Mouse (Mus musculus): ENCODE data around the gene Srsf2. TPM values are rescaled to one million over a fixed set of nuclear protein-coding genes. Genes with fewer than 3 reads are reported as not detected.

The Srsf2 gene
- polyA plus RNA-seq, 1 experiment: 1,171 TPM

- DNase-seq: peak; percentile 53
- Histone ChIP-seq H3K36me3 (ENCODE audit: control insufficient read depth, insufficient read depth, low read length) (no peaks in the 10 kb centered on the region), H3K4me1 (replicated peaks; ENCODE audit: control insufficient read depth, insufficient read depth, low read length) (peaks cover 18% of the 10 kb centered on the region), H3K27ac (ENCODE audit: control insufficient read depth, insufficient read depth, low read length) (no peak overlapping the region), H3K4me3 (ENCODE audit: control insufficient read depth, insufficient read depth, low read length) (peak overlapping the region; percentile 46), H3K27me3 (ENCODE audit: control insufficient read depth, insufficient read depth, low read length) (no peaks in the 10 kb centered on the region)
- WGBS: 14% methylated on average over 31 of the region's 32 CpGs
- TF ChIP-seq POLR2A (IDR thresholded peaks at IDR 0.05; ENCODE audit: control insufficient read depth, extremely low read depth, insufficient read depth, low read length, poor library complexity) (no peak), CTCF (IDR thresholded peaks at IDR 0.05; ENCODE audit: borderline replicate concordance, control insufficient read depth, extremely low read depth, insufficient read depth, low read length, poor library complexity) (no peak)
Observed at GRCm38 (mm10) chr11:116810983-116811901, 41.7 kb downstream of the Srsf2 start.

GRCm38 (mm10) chr11:116810528-116810927 lies 42.4 kb downstream of the Srsf2 start:
- 83% methylated on average over 11 of the region's 11 CpGs for WGBS
- Histone ChIP-seq H3K27ac (ENCODE audit: control insufficient read depth, insufficient read depth, low read length) (no peak overlapping the region), H3K27me3 (ENCODE audit: control insufficient read depth, insufficient read depth, low read length) (no peaks in the 10 kb centered on the region), H3K4me1 (replicated peaks; ENCODE audit: control insufficient read depth, insufficient read depth, low read length) (peaks cover 18% of the 10 kb centered on the region), H3K4me3 (ENCODE audit: control insufficient read depth, insufficient read depth, low read length) (no peak overlapping the region), H3K36me3 (ENCODE audit: control insufficient read depth, insufficient read depth, low read length) (no peaks in the 10 kb centered on the region)
- TF ChIP-seq CTCF (IDR thresholded peaks at IDR 0.05; ENCODE audit: borderline replicate concordance, control insufficient read depth, extremely low read depth, insufficient read depth, low read length, poor library complexity) (no peak), POLR2A (IDR thresholded peaks at IDR 0.05; ENCODE audit: control insufficient read depth, extremely low read depth, insufficient read depth, low read length, poor library complexity) (no peak)
- no peak for DNase-seq

GRCm38 (mm10) chr11:116809520-116809919 lies 43.4 kb downstream of the Srsf2 start:
- WGBS: 46% methylated on average over 8 of the region's 8 CpGs

GRCm38 (mm10) chr11:116808811-116809395 lies 44.0 kb downstream of the Srsf2 start:
- no peak for TF ChIP-seq POLR2A (IDR thresholded peaks at IDR 0.05; ENCODE audit: control insufficient read depth, extremely low read depth, insufficient read depth, low read length, poor library complexity)
- no peak for TF ChIP-seq CTCF (IDR thresholded peaks at IDR 0.05; ENCODE audit: borderline replicate concordance, control insufficient read depth, extremely low read depth, insufficient read depth, low read length, poor library complexity)
- no peak for DNase-seq
- no peaks in the 10 kb centered on the region for H3K36me3 ChIP-seq (ENCODE audit: control insufficient read depth, insufficient read depth, low read length)
- H3K4me3 ChIP-seq (ENCODE audit: control insufficient read depth, insufficient read depth, low read length): no peak overlapping the region
- no peak overlapping the region for H3K27ac ChIP-seq (ENCODE audit: control insufficient read depth, insufficient read depth, low read length)
- H3K27me3 ChIP-seq (ENCODE audit: control insufficient read depth, insufficient read depth, low read length): no peaks in the 10 kb centered on the region
- 91% methylated on average over 11 of the region's 11 CpGs for WGBS
- H3K4me1 ChIP-seq (replicated peaks; ENCODE audit: control insufficient read depth, insufficient read depth, low read length): peaks cover 23% of the 10 kb centered on the region

More at GRCm38 (mm10) chr11:116809520-116809919, 43.4 kb downstream of the Srsf2 start:
- Histone ChIP-seq H3K27me3 (ENCODE audit: control insufficient read depth, insufficient read depth, low read length) (no peaks in the 10 kb centered on the region), H3K4me3 (ENCODE audit: control insufficient read depth, insufficient read depth, low read length) (no peak overlapping the region), H3K4me1 (replicated peaks; ENCODE audit: control insufficient read depth, insufficient read depth, low read length) (peaks cover 21% of the 10 kb centered on the region), H3K36me3 (ENCODE audit: control insufficient read depth, insufficient read depth, low read length) (no peaks in the 10 kb centered on the region), H3K27ac (ENCODE audit: control insufficient read depth, insufficient read depth, low read length) (no peak overlapping the region)
- no peak for DNase-seq
- no peak for TF ChIP-seq POLR2A (IDR thresholded peaks at IDR 0.05; ENCODE audit: control insufficient read depth, extremely low read depth, insufficient read depth, low read length, poor library complexity)
- no peak for TF ChIP-seq CTCF (IDR thresholded peaks at IDR 0.05; ENCODE audit: borderline replicate concordance, control insufficient read depth, extremely low read depth, insufficient read depth, low read length, poor library complexity)

- WGBS: 36% methylated on average over 7 of the region's 7 CpGs
- H3K4me3 ChIP-seq (ENCODE audit: control insufficient read depth, insufficient read depth, low read length): no peak overlapping the region
- TF ChIP-seq CTCF (IDR thresholded peaks at IDR 0.05; ENCODE audit: borderline replicate concordance, control insufficient read depth, extremely low read depth, insufficient read depth, low read length, poor library complexity) (peak; percentile 66; the same call in 1 of the 2 replicates), POLR2A (IDR thresholded peaks at IDR 0.05; ENCODE audit: control insufficient read depth, extremely low read depth, insufficient read depth, low read length, poor library complexity) (no peak)
- no peaks in the 10 kb centered on the region for H3K27me3 ChIP-seq (ENCODE audit: control insufficient read depth, insufficient read depth, low read length)
- DNase-seq: peak; percentile 82
- H3K4me1 ChIP-seq (replicated peaks; ENCODE audit: control insufficient read depth, insufficient read depth, low read length): peaks cover 27% of the 10 kb centered on the region
- H3K36me3 ChIP-seq (ENCODE audit: control insufficient read depth, insufficient read depth, low read length): no peaks in the 10 kb centered on the region
- no peak overlapping the region for H3K27ac ChIP-seq (ENCODE audit: control insufficient read depth, insufficient read depth, low read length)
Observed at GRCm38 (mm10) chr11:116807938-116808606, 44.8 kb downstream of the Srsf2 start.

GRCm38 (mm10) chr11:116807526-116807925 lies 45.4 kb downstream of the Srsf2 start:
- no peak for TF ChIP-seq POLR2A (IDR thresholded peaks at IDR 0.05; ENCODE audit: control insufficient read depth, extremely low read depth, insufficient read depth, low read length, poor library complexity)
- no peak for TF ChIP-seq CTCF (IDR thresholded peaks at IDR 0.05; ENCODE audit: borderline replicate concordance, control insufficient read depth, extremely low read depth, insufficient read depth, low read length, poor library complexity)
- no peak for DNase-seq
- WGBS: 54% methylated on average over 3 of the region's 3 CpGs
- Histone ChIP-seq H3K4me3 (ENCODE audit: control insufficient read depth, insufficient read depth, low read length) (no peak overlapping the region), H3K27me3 (ENCODE audit: control insufficient read depth, insufficient read depth, low read length) (no peaks in the 10 kb centered on the region), H3K36me3 (ENCODE audit: control insufficient read depth, insufficient read depth, low read length) (no peaks in the 10 kb centered on the region), H3K4me1 (replicated peaks; ENCODE audit: control insufficient read depth, insufficient read depth, low read length) (peaks cover 32% of the 10 kb centered on the region), H3K27ac (ENCODE audit: control insufficient read depth, insufficient read depth, low read length) (no peak overlapping the region)

Data from thymus, adult 2 months (tissue).